Comparison of ENCODE assay signal across 9 mouse cellular contexts in the genomic region with DNA sequence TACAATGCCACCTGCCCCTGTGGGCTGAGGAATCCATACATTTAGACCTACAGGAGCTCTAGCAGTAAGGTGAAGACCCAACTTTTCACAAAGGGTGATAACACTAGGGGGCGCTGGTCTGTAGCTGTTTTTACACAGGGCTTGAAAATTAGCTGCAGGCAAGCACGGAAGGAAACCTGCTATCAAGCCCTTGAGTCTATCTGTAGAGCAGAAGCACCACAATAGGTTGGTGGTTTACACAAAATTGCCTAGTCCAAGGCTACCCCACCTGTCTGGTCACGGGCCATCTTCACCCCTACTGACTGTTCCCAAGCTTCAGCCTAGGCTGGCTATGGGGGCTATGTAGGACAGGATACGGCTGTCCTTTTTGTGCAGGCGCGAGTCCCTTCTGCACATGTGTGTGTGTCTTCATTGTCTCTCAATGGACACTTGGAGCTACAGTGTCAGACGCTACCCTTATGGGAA. TPM values are rescaled to one million over a fixed set of nuclear protein-coding genes. Genes with fewer than 3 reads are reported as not detected.
A peak's percentile ranks its signal among the peaks of the same experiment; 100 is the strongest.
DNase-seq lines count a peak whose midpoint lies in the region; ATAC-seq lines count a peak whose summit lies in the region.
"Had no signal": no experiment of that assay in that cellular context is flagged by ENCODE, and none has a peak within 500 bp of the region (broad histone marks: within the 10 kb centered on the region; RNA-seq: fewer than 3 reads in every experiment).

No protein-coding gene starts in this region.

- peaks cover 6% of the 10 kb centered on the region; the same call in 1 of the 2 replicates for H3K36me3 ChIP-seq in intestine, embryonic 16.5 days (ENCODE audit: control insufficient read depth, insufficient read depth, low read length)

- H3K9ac ChIP-seq in intestine, embryonic 16.5 days (ENCODE audit: low read depth, low read length) = peak overlapping the region; percentile 79; the same call in 1 of the 2 replicates

- peak; percentile 82 for DNase-seq in adrenal gland, adult 2 months
- DNase-seq in embryo, embryonic 10.5 days (ENCODE audit: low spot score) = peak; percentile 89
- peak; percentile 37 to 68 for DNase-seq in gastrocnemius, postnatal 36 days
- peak; percentile 53 to 77 for DNase-seq in left cerebral cortex, postnatal 36 days (ENCODE audit: low spot score in 2 of 2)
- DNase-seq in mesoderm, embryonic 11.5 days (ENCODE audit: low read depth, low spot score) = peak; percentile 73
- peak; percentile 57 to 59 for DNase-seq in right cerebral cortex, postnatal 36 days (ENCODE audit: low spot score in 2 of 2)
- DNase-seq in yolk sac, embryonic 10.5 days (ENCODE audit: low spot score) = peak; percentile 78

- ATAC-seq in intestine, embryonic 16.5 days = peak; percentile 51

- peaks cover 4% of the 10 kb centered on the region for H3K4me1 ChIP-seq in intestine, embryonic 16.5 days (ENCODE audit: control insufficient read depth, insufficient read depth, low read length)

- H3K4me3 ChIP-seq in intestine, embryonic 16.5 days (ENCODE audit: low read length) = peak overlapping the region; percentile 56
- H3K4me3 ChIP-seq: myocyte had no signal

- 47% methylated on average over 7 of the region's 7 CpGs for WGBS in intestine, embryonic 16.5 days

- peak overlapping the region; percentile 70 for H3K4me2 ChIP-seq in intestine, embryonic 16.5 days (ENCODE audit: low read depth, low read length)

- peak overlapping the region; percentile 88 for H3K27ac ChIP-seq in intestine, embryonic 16.5 days (ENCODE audit: low read length)

- no peaks in the 10 kb centered on the region for H3K27me3 ChIP-seq in intestine, embryonic 16.5 days (replicated peaks; ENCODE audit: control insufficient read depth, insufficient read depth, low read length)

- intact Hi-C loops in gastrocnemius, postnatal 36 days (cut with DNase I) = loop anchor here (5.0 kb wide), 2 partner anchors 98 to 138 kb away; no protein-coding TSS in a partner anchor
- intact Hi-C loops in left cerebral cortex, postnatal 36 days (cut with DNase I) = no loop called here

- no peaks in the 10 kb centered on the region for H3K9me3 ChIP-seq in intestine, embryonic 16.5 days (ENCODE audit: control insufficient read depth, low read length)

RNA-seq across cellular contexts. Expression of a gene that starts 11.9 kb away (rescaled TPM):
- 10 to 100 TPM; 12.9 to 13.3 TPM for total RNA-seq in adrenal gland, adult 2 months (2021)
- polyA plus RNA-seq in adrenal gland, adult 2 months (2012; rRNA removed) = 7.5 and 7.7 TPM in 2 replicates
- total RNA-seq in gastrocnemius, postnatal 36 days (2021) = 1 to 10 TPM; 2.4 to 2.8 TPM
- polyA plus RNA-seq in intestine, embryonic 16.5 days (2015; fragmentation: Nextera tagmentation; extraction: Ambion mirVana) = 13.3 and 13.5 TPM in 2 replicates
- 10 to 100 TPM; 12.2 to 15.5 TPM for total RNA-seq in left cerebral cortex, postnatal 36 days (2021)

RNA-seq across cellular contexts. Expression of a gene that starts 12.6 kb away (rescaled TPM):
- total RNA-seq in adrenal gland, adult 2 months (2021) = 100 to 1,000 TPM; 950 to 963 TPM
- 882 and 918 TPM in 2 replicates for polyA plus RNA-seq in adrenal gland, adult 2 months (2012; rRNA removed)
- 100 to 1,000 TPM; 473 to 557 TPM for total RNA-seq in gastrocnemius, postnatal 36 days (2021)
- 904 and 1,023 TPM in 2 replicates for polyA plus RNA-seq in intestine, embryonic 16.5 days (2015; fragmentation: Nextera tagmentation; extraction: Ambion mirVana)
- total RNA-seq in left cerebral cortex, postnatal 36 days (2021) = 100 to 1,000 TPM; 335 to 413 TPM

RNA-seq across cellular contexts. Expression of a gene that starts 17.7 kb away (rescaled TPM):
- total RNA-seq in adrenal gland, adult 2 months (2021) = under 1 TPM; 0.12 to 0.28 TPM
- 0.27 and 0.39 TPM in 2 replicates for polyA plus RNA-seq in adrenal gland, adult 2 months (2012; rRNA removed)
- under 1 TPM; 0.22 to 0.51 TPM for total RNA-seq in gastrocnemius, postnatal 36 days (2021)
- polyA plus RNA-seq in intestine, embryonic 16.5 days (2015; fragmentation: Nextera tagmentation; extraction: Ambion mirVana) = 0.18 and 0.27 TPM in 2 replicates
- under 1 TPM; 0.86 to 0.99 TPM for total RNA-seq in left cerebral cortex, postnatal 36 days (2021)

RNA-seq across cellular contexts. Expression of a gene that starts 28.6 kb away (rescaled TPM):
- 1 to 10 TPM; 2.9 to 3.7 TPM for total RNA-seq in adrenal gland, adult 2 months (2021)
- 0.28 and 0.43 TPM in 2 replicates for polyA plus RNA-seq in adrenal gland, adult 2 months (2012; rRNA removed)
- 1 to 10 TPM; 1.3 to 2.0 TPM for total RNA-seq in gastrocnemius, postnatal 36 days (2021)
- 2.2 and 2.9 TPM in 2 replicates for polyA plus RNA-seq in intestine, embryonic 16.5 days (2015; fragmentation: Nextera tagmentation; extraction: Ambion mirVana)
- 1 to 10 TPM; 7.0 to 7.6 TPM for total RNA-seq in left cerebral cortex, postnatal 36 days (2021)

RNA-seq across cellular contexts. Expression of a gene that starts 56.1 kb away (rescaled TPM):
- total RNA-seq in adrenal gland, adult 2 months (2021) = 10 to 100 TPM; 10.0 to 11.1 TPM
- polyA plus RNA-seq in adrenal gland, adult 2 months (2012; rRNA removed) = 9.4 and 9.7 TPM in 2 replicates
- total RNA-seq in gastrocnemius, postnatal 36 days (2021) = 1 to 10 TPM; 1.7 to 2.2 TPM
- polyA plus RNA-seq in intestine, embryonic 16.5 days (2015; fragmentation: Nextera tagmentation; extraction: Ambion mirVana) = 7.8 TPM in 2 replicates
- 10 to 100 TPM in 1 of 2 experiments, 1 to 10 TPM in 1; 9.4 to 11.7 TPM for total RNA-seq in left cerebral cortex, postnatal 36 days (2021)

Comparison
In these comparisons a context has a peak if more than half of its experiments do, and no peak if none do; other contexts are left out.
1. Peak in every context shown above with its lines: DNase-seq, ATAC-seq, H3K4me3 ChIP-seq and H3K27ac ChIP-seq.